Mouse (Mus musculus) embryonic facial prominence, embryonic 15.5 days (tissue): ENCODE measurements around the gene Ntm. TPM values are rescaled to one million over a fixed set of nuclear protein-coding genes. Genes with fewer than 3 reads are reported as not detected.

ENCODE experiments used
- ATAC-seq: fragments of 200-750 bp; cut with Nextera tagmentation; 2 replicates; pipeline ENCODE4 v1.8.0; 2017; ENCODE audit warnings: low read depth, moderate TSS enrichment; ENCODE audit not compliant: insufficient number of reproducible peaks, low FRiP score, low TSS enrichment
- H3K27ac ChIP-seq: fragments of 300-500 bp; sonication (generic); replicated peaks from 2 replicates; pipeline ENCODE4 v1.5.1; 2015; ENCODE audit warnings: mild to moderate bottlenecking, inconsistent platforms
- H3K27me3 ChIP-seq: fragments of 300-500 bp; sonication (generic); 2 replicates; pipeline ENCODE4 v1.6.1; 2015; ENCODE audit warnings: inconsistent platforms
- H3K36me3 ChIP-seq: fragments of 300-500 bp; sonication (generic); 2 replicates; pipeline ENCODE4 v1.6.1; 2015; ENCODE audit warnings: mild to moderate bottlenecking, inconsistent platforms
- H3K4me1 ChIP-seq: fragments of 300-500 bp; sonication (generic); 2 replicates; pipeline ENCODE4 v1.6.1; 2015; ENCODE audit warnings: inconsistent platforms
- H3K4me2 ChIP-seq: fragments of 300-500 bp; sonication (generic); replicated peaks from 2 replicates; pipeline ENCODE4 v1.6.1; 2015; ENCODE audit warnings: mild to moderate bottlenecking, inconsistent platforms
- H3K4me3 ChIP-seq: fragments of 300-500 bp; sonication (generic); replicated peaks from 2 replicates; pipeline ENCODE4 v1.5.1; 2015; ENCODE audit warnings: mild to moderate bottlenecking, inconsistent platforms
- H3K9ac ChIP-seq: fragments of 300-500 bp; sonication (generic); 2 replicates; pipeline ENCODE4 v1.6.1; 2015; ENCODE audit warnings: inconsistent platforms
- H3K9me3 ChIP-seq: fragments of 300-500 bp; sonication (generic); replicated peaks from 2 replicates; pipeline ENCODE4 v1.6.1; 2016; ENCODE audit warnings: inconsistent platforms
- WGBS: fragments of 180-500 bp; shearing (Covaris S2); methylation state at CpG from one replicate; pipeline ENCODE4 v1.1.7; 2015; 5-methylcytosine and 5-hydroxymethylcytosine counted together
- polyA plus RNA-seq: library from polyadenylated mRNA; unstranded; fragments of >200 nt; fragmentation: Nextera tagmentation; extraction: Ambion mirVana; gene quantifications from 2 replicates; pipeline ENCODE4 v1.2.1, GENCODE M21; 2015

Ntm gene
- polyA plus RNA-seq, 1 experiment from 2014 or later, result 23.8 TPM

DNA sequence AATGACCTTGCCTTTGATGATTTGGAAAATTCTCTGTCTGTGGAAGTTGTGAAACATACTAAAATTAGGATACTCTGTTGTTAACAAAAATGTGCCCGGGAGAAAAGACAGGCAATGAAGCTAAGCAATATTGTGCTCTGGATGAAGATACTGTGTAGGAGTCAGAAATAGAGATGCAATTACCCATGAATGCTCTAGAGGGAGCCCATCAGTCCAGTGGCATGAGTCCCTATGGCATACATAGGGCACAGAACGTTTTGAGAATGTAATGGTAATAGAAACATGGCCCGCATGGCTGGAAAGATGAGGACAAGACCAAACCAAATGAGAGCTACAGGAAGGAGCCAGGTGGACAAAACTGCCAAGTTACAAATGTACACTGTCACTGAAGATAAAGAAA is 712.1 kb downstream of the Ntm start:
- Histone ChIP-seq H3K4me2 (no peak overlapping the region), H3K27me3 (no peaks in the 10 kb centered on the region)
- 70% methylated on average over 3 of the region's 3 CpGs for whole genome bisulfite sequencing

DNA sequence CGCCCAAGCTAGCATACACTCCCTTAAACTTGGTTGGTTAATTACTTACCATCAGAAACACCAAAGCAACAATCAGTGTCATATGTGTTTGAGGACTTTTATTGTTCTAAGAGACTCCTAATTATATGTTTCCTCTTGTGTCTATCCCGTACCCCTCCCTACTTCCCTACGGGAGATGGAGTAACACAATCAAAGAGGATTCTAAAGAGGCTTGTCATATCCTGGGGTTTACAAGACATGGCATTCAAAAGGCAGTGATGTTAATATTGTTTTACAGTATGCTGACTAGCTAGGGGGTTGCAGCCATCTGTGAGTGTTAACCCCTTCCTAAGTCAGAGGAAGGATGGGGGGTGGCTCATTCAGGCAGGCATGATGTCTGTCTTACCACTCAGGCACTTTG is 715.1 kb downstream of the Ntm start:
- H3K4me2 ChIP-seq, result no peak overlapping the region
- H3K9me3 ChIP-seq, result no peaks in the 10 kb centered on the region
- no peak overlapping the region for H3K9ac ChIP-seq
- no peak overlapping the region for H3K27ac ChIP-seq
- no peak for ATAC-seq
- H3K4me3 ChIP-seq, result no peak overlapping the region
- no peaks in the 10 kb centered on the region for H3K4me1 ChIP-seq
- 37% methylated on average over 3 of the region's 3 CpGs for WGBS
- no peaks in the 10 kb centered on the region for H3K27me3 ChIP-seq
- no peaks in the 10 kb centered on the region for H3K36me3 ChIP-seq

More for the DNA sequence above, 712.1 kb downstream of the Ntm start:
- H3K9ac ChIP-seq, result no peak overlapping the region
- H3K4me3 ChIP-seq, result no peak overlapping the region
- H3K36me3 ChIP-seq, result no peaks in the 10 kb centered on the region
- H3K4me1 ChIP-seq, result no peaks in the 10 kb centered on the region
- no peaks in the 10 kb centered on the region for H3K9me3 ChIP-seq
- no peak for ATAC-seq
- no peak overlapping the region for H3K27ac ChIP-seq

DNA sequence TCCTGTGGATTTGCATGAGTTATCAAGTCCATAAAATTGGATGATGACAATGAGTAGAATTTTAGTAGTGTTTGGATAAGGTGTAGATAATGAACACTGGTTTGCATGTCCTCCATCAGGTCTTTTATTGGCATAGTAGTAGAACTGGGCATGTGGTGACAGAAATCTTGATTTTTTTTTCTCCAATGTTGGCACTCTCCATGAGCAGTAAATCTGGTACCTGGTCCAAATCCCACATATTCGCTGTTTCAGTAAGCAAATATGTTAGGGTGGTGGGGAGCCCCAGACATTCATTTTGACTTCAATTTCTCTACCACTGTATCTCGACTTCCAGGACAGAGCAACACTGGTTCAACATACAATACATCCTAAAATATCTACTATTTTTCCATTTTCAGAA is 718.9 kb downstream of the Ntm start:
- Histone ChIP-seq H3K9me3 (no peaks in the 10 kb centered on the region), H3K4me2 (no peak overlapping the region), H3K4me3 (no peak overlapping the region), H3K4me1 (no peaks in the 10 kb centered on the region), H3K36me3 (no peaks in the 10 kb centered on the region), H3K27ac (no peak overlapping the region), H3K9ac (no peak overlapping the region), H3K27me3 (no peaks in the 10 kb centered on the region; the same call in 1 of the 2 replicates)
- no peak for ATAC-seq
- WGBS, result 89% methylated on average over 2 of the region's 2 CpGs

DNA sequence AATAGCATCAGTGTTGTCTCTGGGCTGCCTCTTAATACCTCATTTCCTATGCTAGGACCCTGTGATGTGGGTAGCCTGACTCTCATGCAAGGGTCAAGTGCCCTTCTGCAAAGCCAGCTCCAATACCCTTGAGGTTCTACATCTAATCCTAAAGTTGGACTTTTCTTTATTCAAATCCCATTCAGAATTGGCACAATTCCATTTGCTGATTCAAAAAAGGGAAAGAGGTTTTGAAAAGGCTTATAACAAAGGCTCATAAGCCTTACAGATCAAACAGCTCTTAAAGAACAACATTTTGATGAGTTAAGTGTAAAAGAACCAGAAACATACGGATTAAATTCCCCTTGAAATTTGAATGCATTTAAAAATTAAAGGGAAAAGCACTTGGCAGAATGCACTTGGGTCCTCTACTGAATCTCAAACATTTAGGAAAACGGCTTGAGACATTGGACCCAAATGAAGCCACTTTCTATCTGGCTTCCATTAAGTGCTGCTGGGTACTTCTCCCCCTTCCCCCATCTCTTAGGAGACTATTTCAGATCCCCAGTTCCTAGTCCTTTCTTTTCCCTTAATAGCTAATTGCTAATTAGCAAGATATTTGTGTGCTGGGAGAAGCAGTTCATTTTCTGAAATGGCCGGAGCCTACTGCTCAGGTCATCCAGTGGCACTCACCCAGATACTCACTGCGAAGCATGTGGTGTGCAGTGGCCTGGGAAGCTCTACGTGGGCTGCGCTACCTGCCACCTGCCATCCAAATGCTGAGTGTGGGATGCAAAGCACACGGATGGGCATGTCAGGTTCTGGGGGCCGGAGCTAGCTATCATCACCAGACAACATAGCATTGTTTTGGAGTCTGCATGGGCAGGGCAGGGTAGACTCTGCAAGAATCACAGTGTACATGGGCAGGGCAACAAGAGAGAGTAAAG is 720.2 kb downstream of the Ntm start:
- H3K4me3 ChIP-seq, result no peak overlapping the region
- 59% methylated on average over 8 of the region's 8 CpGs for WGBS

DNA sequence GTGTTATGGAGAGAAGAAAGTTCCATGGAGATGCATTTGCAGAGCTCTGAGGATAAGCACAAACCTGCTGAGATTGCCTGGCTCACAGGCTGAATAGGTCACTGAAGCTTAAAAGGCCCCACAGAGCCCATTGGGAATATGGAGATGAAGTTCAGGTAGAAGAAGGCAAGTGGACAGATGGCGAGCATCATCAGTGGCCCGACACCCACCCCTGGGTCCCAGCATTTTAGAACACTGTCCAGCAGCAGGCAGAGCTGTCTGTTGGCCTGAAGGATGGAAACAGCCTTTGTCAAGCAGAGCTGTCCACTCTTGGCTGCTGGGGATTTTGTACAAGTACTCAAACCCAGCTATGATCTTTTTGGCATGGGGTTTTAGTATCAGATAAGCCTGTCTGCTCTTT is 722.1 kb downstream of the Ntm start:
- no peak for ATAC-seq
- H3K36me3 ChIP-seq, result no peaks in the 10 kb centered on the region
- no peaks in the 10 kb centered on the region for H3K4me1 ChIP-seq
- H3K27ac ChIP-seq, result no peak overlapping the region
- no peak overlapping the region for H3K4me3 ChIP-seq
- H3K9me3 ChIP-seq, result no peaks in the 10 kb centered on the region
- H3K27me3 ChIP-seq, result no peaks in the 10 kb centered on the region; the same call in 1 of the 2 replicates
- 91% methylated on average over 2 of the region's 2 CpGs for WGBS
- H3K9ac ChIP-seq, result no peak overlapping the region
- H3K4me2 ChIP-seq, result no peak overlapping the region

More for the DNA sequence above, 720.2 kb downstream of the Ntm start:
- Histone ChIP-seq H3K9ac (no peak overlapping the region), H3K36me3 (no peaks in the 10 kb centered on the region), H3K9me3 (no peaks in the 10 kb centered on the region), H3K4me2 (no peak overlapping the region), H3K4me1 (no peaks in the 10 kb centered on the region), H3K27ac (no peak overlapping the region), H3K27me3 (no peaks in the 10 kb centered on the region; the same call in 1 of the 2 replicates)
- ATAC-seq, result no peak

DNA sequence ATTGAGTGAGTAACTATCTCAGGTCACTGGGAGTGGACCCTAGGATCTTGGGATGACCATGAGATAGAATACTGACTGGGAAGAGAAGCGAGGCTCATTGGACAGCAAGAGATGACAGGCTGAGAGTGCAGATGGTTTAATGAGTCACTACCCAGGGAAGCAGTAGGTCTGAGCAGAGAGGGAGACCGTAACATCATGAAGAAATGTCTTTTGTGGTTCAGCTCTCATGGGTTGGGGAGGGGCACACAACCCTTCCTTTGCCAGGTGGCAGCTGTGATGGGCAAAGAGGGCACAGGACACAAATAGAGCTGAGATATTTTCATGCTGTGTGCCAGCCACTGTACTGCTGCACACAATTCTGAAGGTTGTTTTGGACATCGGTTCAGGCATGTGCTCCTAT is 724.0 kb downstream of the Ntm start:
- Histone ChIP-seq H3K9ac (no peak overlapping the region), H3K9me3 (no peaks in the 10 kb centered on the region), H3K27ac (no peak overlapping the region), H3K36me3 (no peaks in the 10 kb centered on the region), H3K4me3 (no peak overlapping the region), H3K27me3 (no peaks in the 10 kb centered on the region; the same call in 1 of the 2 replicates), H3K4me2 (no peak overlapping the region), H3K4me1 (no peaks in the 10 kb centered on the region)
- 82% methylated on average over 3 of the region's 3 CpGs for WGBS
- ATAC-seq, result no peak

DNA sequence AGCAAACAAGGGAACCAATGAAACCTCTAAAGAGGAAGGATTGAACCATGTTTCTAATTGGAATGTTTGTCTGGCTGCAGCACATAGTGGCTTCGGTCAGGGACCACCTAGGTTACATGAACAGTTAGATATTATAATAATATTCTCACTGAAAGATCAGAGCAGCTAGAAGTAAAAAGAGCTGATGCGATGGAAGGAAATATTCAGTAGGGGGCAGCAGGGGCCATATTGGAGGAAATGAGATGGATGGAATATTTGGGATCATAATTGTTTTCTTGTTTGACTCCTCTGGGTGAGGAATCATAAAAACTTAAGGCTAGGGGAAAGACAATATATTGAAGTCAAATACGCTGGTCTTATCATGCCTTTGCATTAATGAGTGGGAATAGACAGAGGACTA is 726.2 kb downstream of the Ntm start:
- Histone ChIP-seq H3K4me2 (no peak overlapping the region), H3K9ac (no peak overlapping the region), H3K4me1 (no peaks in the 10 kb centered on the region), H3K9me3 (no peaks in the 10 kb centered on the region), H3K4me3 (no peak overlapping the region), H3K36me3 (no peaks in the 10 kb centered on the region), H3K27me3 (no peaks in the 10 kb centered on the region; the same call in 1 of the 2 replicates), H3K27ac (no peak overlapping the region)
- 88% methylated on average over 3 of the region's 3 CpGs for WGBS
- no peak for ATAC-seq

DNA sequence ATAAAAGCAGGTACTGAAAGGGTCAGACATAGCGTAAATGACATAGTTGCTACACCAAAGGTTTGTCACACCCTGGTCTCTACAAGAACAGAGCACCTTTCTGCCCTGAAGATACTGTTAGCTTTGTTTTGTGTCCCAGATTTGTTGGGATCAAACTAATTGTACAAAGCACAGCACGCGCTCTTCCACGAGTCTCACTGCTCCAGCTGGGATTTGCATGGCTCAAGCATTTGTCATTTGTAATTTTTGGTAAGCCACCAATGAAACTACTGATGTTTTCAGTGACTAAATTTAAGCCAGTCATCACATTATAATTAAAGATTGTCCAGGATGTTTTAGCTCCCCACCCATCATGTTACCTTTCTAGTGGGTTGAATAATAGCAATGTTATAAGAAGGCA is 735.2 kb downstream of the Ntm start:
- Histone ChIP-seq H3K9ac (no peak overlapping the region), H3K4me3 (no peak overlapping the region), H3K27me3 (no peaks in the 10 kb centered on the region), H3K4me2 (no peak overlapping the region), H3K9me3 (no peaks in the 10 kb centered on the region), H3K36me3 (no peaks in the 10 kb centered on the region), H3K4me1 (peaks cover 2% of the 10 kb centered on the region; the same call in 1 of the 2 replicates), H3K27ac (no peak overlapping the region)
- WGBS, result 79% methylated on average over 4 of the region's 4 CpGs
- ATAC-seq, result no peak

DNA sequence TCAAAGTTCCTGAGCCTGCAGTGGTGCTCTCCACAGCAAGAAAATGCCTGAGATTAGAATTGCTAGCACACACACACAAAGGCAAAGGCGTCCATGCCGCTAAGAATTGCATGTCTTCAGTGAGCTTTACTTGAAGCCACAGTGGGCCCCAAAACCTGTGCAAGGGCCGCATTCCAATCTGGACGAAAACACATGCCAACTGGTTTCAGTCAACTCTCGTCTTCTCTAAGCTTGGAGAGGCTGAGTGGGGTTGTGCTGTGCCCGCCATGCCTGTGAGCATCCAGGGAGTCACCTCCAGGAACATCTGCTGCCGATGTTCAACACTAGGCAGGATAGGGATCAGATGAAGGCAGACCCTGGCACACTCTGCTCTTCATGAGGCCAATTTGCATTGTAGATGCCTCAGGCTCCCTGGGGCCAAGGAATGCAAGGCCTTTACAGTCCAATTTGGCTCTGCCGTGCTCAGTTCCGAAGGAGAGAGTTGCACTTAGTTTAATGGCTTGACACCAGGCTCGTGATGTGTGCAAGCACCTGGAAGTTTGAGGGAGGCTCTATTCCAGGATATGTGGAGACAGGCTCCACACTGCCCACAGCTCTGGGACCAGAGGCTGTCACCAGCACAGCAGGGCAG is 739.9 kb downstream of the Ntm start:
- Histone ChIP-seq H3K36me3 (no peaks in the 10 kb centered on the region), H3K27ac (no peak overlapping the region), H3K9me3 (no peaks in the 10 kb centered on the region), H3K4me2 (no peak overlapping the region), H3K4me3 (no peak overlapping the region), H3K4me1 (peaks cover 2% of the 10 kb centered on the region; the same call in 1 of the 2 replicates), H3K9ac (no peak overlapping the region), H3K27me3 (no peaks in the 10 kb centered on the region)
- ATAC-seq, result no peak
- WGBS, result 42% methylated on average over 10 of the region's 10 CpGs

DNA sequence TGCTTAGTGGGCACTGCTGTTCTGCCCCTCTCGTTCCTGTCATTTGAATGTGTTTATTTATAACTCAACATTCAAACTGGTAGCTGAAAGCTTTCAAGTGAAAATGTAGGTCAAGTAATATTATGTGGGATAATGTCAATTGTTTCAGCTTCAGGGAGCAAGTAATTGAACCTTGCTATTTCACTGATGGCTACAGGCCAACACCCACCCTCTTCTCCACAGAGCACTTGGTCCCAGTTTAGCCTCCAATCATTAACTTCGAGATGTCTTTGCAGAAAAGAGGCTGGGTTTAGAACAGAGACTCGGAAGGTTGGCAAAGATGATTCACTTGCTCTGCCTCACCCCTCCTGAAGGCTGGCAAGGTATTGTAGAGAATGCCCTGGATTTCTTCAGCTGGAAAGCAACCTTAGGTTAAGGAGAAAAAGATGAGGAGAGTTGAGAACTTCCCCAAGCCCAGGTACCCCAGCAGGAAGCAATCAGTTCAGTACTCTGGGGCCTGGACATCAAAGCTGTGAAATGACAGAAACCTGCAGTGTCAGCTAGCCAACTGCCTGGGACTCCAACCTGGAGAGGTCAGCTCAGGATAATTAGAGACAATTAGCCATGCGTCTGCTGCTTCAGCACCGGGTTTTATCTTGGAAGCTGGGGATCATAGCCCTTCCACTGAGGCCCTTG is 741.9 kb downstream of the Ntm start:
- H3K9ac ChIP-seq, result no peak overlapping the region
- H3K9me3 ChIP-seq, result no peaks in the 10 kb centered on the region
- 24% methylated on average over 5 of the region's 5 CpGs for WGBS
- H3K27me3 ChIP-seq, result no peaks in the 10 kb centered on the region
- no peak for ATAC-seq
- no peaks in the 10 kb centered on the region for H3K36me3 ChIP-seq
- H3K4me3 ChIP-seq, result no peak overlapping the region
- H3K4me2 ChIP-seq, result no peak overlapping the region
- no peak overlapping the region for H3K27ac ChIP-seq
- H3K4me1 ChIP-seq, result peaks cover 2% of the 10 kb centered on the region; the same call in 1 of the 2 replicates

DNA sequence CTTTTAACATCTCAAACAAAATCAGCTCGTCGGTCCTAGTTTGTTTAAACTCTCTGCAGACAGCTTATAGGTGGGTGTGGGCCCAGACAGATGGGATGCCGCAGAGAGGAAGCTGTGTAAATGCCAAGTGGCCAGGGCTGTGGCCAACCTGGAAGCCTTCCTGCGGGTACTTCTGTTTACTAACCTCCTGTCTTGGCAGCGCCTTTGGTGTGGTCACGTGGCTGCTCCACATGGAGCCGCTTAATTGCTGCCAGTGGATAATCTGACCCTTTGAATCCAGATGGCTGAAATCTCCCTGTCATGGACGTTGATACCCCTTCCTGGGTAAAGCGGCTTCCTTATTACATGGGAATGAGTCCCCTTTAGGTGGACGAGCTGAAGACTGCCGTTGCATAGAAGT is 742.4 kb downstream of the Ntm start:
- Histone ChIP-seq H3K9ac (no peak overlapping the region), H3K36me3 (no peaks in the 10 kb centered on the region)

More for the DNA sequence above, 742.4 kb downstream of the Ntm start:
- H3K27me3 ChIP-seq, result no peaks in the 10 kb centered on the region
- no peaks in the 10 kb centered on the region for H3K9me3 ChIP-seq
- no peak overlapping the region for H3K27ac ChIP-seq
- no peak overlapping the region for H3K4me3 ChIP-seq
- H3K4me1 ChIP-seq, result peaks cover 2% of the 10 kb centered on the region; the same call in 1 of the 2 replicates
- 29% methylated on average over 11 of the region's 11 CpGs for WGBS
- no peak overlapping the region for H3K4me2 ChIP-seq
- ATAC-seq, result no peak
